Mouse (Mus musculus): ENCODE results near the gene Ank2. TPM values are rescaled to one million over a fixed set of nuclear protein-coding genes. Genes with fewer than 3 reads are reported as not detected.
"Not testable (repeated sequence)": the region's sequence is repeated elsewhere in the genome, so short reads cannot be mapped to it uniquely, and the experiment has no call there.

Ank2 gene
- total and polyA plus RNA-seq, 2 experiments: 1.2 to 5.6 TPM

DNA sequence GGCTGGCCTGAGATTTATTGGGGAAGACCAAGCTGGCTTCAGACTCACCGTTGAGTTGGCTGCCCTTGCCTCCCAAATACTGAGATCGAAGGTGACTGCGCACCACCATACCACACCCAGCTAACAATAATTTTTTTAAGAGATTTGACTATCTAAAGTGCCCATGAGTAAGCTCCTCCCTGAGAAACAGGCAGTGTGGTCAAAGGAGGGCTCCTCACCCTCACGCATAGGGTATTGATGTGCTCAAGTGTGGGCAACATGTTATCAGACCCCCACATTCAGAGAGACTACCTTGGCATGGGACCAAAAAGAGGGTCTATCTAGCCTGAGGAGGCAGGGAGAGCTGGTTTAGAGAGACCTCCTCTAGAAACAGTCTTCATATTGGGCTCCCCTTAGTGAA is 92.3 kb downstream of the Ank2 start:
- TF ChIP-seq POLR2A (IDR thresholded peaks at IDR 0.05; ENCODE audit: extremely low read depth, insufficient read depth, low read length) (no peak), CTCF (IDR thresholded peaks at IDR 0.05; ENCODE audit: low read depth, low read length) (no peak)
- H3K27me3 ChIP-seq (ENCODE audit: control insufficient read depth, insufficient read depth, low read length): no peaks in the 10 kb centered on the region
- 97% methylated on average over 4 of the region's 4 CpGs for WGBS

DNA sequence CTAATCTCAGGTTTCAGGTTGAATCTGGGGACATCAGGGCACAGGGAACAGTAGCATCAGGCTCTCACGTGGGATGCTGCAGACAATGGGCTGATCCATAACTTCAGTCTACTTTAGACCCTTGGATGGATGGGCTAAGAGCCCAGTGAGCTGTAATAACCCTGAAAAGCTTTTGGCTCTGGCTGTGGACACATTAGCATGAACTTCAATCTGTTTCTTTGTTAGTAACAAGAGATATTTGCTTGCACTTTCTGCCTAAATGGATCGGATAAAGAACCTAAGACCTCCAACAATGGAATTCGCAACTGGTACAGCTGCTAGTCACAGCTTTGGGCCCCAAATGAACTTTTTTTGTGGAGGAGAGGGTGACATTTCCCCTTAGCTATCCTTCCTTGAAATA is 94.8 kb downstream of the Ank2 start:
- H3K4me1 ChIP-seq (ENCODE audit: control insufficient read depth, insufficient read depth, low read length): no peaks in the 10 kb centered on the region
- no peaks in the 10 kb centered on the region for H3K27me3 ChIP-seq (ENCODE audit: control insufficient read depth, insufficient read depth, low read length)
- TF ChIP-seq POLR2A (IDR thresholded peaks at IDR 0.05; ENCODE audit: extremely low read depth, insufficient read depth, low read length) (no peak), CTCF (IDR thresholded peaks at IDR 0.05; ENCODE audit: low read depth, low read length) (no peak)
- H3K79me2 ChIP-seq (ENCODE audit: control insufficient read depth, insufficient read depth, low read length): no peaks in the 10 kb centered on the region
- H3K36me3 ChIP-seq (ENCODE audit: control insufficient read depth, insufficient read depth, low read length): no peaks in the 10 kb centered on the region
- no peak for DNase-seq (ENCODE audit: extremely low read depth, low read depth, low spot score)
- no peak overlapping the region for H3K9ac ChIP-seq (ENCODE audit: low read depth, low read length)
- WGBS: 61% methylated on average over 3 of the region's 3 CpGs
- H3K4me3 ChIP-seq (ENCODE audit: insufficient read depth, low read depth, low read length): no peak overlapping the region
- no peak overlapping the region for H3K27ac ChIP-seq (replicated peaks; ENCODE audit: insufficient read depth, low read depth, low read length)

More for the DNA sequence above, 92.3 kb downstream of the Ank2 start:
- no peaks in the 10 kb centered on the region for H3K79me2 ChIP-seq (ENCODE audit: control insufficient read depth, insufficient read depth, low read length)
- no peak overlapping the region for H3K27ac ChIP-seq (replicated peaks; ENCODE audit: insufficient read depth, low read depth, low read length)
- H3K4me3 ChIP-seq (ENCODE audit: insufficient read depth, low read depth, low read length): no peak overlapping the region
- H3K4me1 ChIP-seq (ENCODE audit: control insufficient read depth, insufficient read depth, low read length): no peaks in the 10 kb centered on the region
- no peak for DNase-seq (ENCODE audit: extremely low read depth, low read depth, low spot score)
- H3K36me3 ChIP-seq (ENCODE audit: control insufficient read depth, insufficient read depth, low read length): no peaks in the 10 kb centered on the region
- no peak overlapping the region for H3K9ac ChIP-seq (ENCODE audit: low read depth, low read length)

DNA sequence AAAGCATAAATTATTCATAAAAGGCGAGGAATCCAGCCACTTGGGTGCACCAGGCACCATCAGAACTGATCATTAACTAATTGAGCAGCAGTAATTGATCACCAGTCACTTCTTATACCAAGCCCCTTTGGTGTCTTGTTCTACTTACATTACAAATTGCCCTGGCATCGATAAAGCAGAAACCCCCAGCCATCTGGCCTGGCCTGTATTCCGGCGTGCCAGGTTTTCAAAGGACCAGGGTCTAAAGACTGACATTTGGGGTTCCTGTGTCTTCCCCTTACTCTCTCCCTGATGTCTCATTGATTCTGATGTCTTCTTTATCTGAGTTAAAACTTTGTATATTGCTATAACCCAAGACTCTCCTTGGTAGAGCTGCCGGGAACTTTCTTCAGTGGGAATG is 98.2 kb downstream of the Ank2 start:
- H3K27me3 ChIP-seq (ENCODE audit: control insufficient read depth, insufficient read depth, low read length): no peaks in the 10 kb centered on the region
- TF ChIP-seq POLR2A (IDR thresholded peaks at IDR 0.05; ENCODE audit: extremely low read depth, insufficient read depth, low read length): no peak
- TF ChIP-seq CTCF (IDR thresholded peaks at IDR 0.05; ENCODE audit: low read depth, low read length): no peak
- WGBS: 95% methylated on average over 5 of the region's 5 CpGs

DNA sequence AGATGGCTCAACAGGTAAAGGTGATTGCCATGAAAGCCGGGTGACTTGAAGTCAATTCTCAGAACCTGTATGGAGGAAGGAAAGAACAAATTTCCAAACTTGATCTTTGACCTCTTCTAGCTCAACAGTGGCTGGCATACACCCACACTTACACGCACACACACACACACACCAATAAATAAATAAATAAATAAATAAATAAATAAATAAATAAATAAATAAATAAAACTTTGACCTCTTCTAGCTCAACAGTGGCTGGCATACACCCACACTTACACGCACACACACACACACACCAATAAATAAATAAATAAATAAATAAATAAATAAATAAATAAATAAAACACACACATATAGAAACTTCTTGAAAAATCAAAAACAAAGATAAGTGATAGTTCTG is 98.7 kb downstream of the Ank2 start:
- H3K9ac ChIP-seq (ENCODE audit: low read depth, low read length); H3K36me3 ChIP-seq (ENCODE audit: control insufficient read depth, insufficient read depth, low read length); H3K27ac ChIP-seq (replicated peaks; ENCODE audit: insufficient read depth, low read depth, low read length); H3K4me3 ChIP-seq (ENCODE audit: insufficient read depth, low read depth, low read length); H3K27me3 ChIP-seq (ENCODE audit: control insufficient read depth, insufficient read depth, low read length); H3K4me1 ChIP-seq (ENCODE audit: control insufficient read depth, insufficient read depth, low read length); H3K79me2 ChIP-seq (ENCODE audit: control insufficient read depth, insufficient read depth, low read length); DNase-seq (ENCODE audit: extremely low read depth, low read depth, low spot score): not testable (repeated sequence)
- 70% methylated on average over 3 of the region's 3 CpGs for WGBS

More for the DNA sequence above, 98.2 kb downstream of the Ank2 start:
- DNase-seq (ENCODE audit: extremely low read depth, low read depth, low spot score): no peak
- H3K36me3 ChIP-seq (ENCODE audit: control insufficient read depth, insufficient read depth, low read length): no peaks in the 10 kb centered on the region
- no peak overlapping the region for H3K9ac ChIP-seq (ENCODE audit: low read depth, low read length)
- no peaks in the 10 kb centered on the region for H3K4me1 ChIP-seq (ENCODE audit: control insufficient read depth, insufficient read depth, low read length)
- H3K4me3 ChIP-seq (ENCODE audit: insufficient read depth, low read depth, low read length): no peak overlapping the region
- H3K27ac ChIP-seq (replicated peaks; ENCODE audit: insufficient read depth, low read depth, low read length): no peak overlapping the region
- no peaks in the 10 kb centered on the region for H3K79me2 ChIP-seq (ENCODE audit: control insufficient read depth, insufficient read depth, low read length)

DNA sequence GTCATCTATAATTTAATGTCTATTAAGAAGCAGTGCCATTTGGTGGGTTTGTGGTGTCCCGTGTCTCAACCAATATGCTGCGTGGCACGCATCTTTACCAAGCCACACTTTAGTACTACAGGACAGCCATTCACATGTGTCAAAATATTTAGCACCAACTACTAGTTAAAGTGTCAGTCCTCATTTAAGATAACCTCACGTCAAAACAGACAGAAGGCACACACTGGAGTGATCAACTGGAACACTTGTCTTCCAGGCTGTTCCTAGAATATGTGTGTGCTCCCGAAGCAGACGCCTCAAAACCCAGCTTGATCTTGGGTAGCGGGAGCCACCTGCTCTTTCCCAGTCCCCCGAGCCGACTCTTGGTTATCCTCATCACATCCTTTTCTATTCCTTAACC is 101.4 kb downstream of the Ank2 start:
- H3K4me1 ChIP-seq (ENCODE audit: control insufficient read depth, insufficient read depth, low read length): no peaks in the 10 kb centered on the region
- 94% methylated on average over 9 of the region's 9 CpGs for WGBS

DNA sequence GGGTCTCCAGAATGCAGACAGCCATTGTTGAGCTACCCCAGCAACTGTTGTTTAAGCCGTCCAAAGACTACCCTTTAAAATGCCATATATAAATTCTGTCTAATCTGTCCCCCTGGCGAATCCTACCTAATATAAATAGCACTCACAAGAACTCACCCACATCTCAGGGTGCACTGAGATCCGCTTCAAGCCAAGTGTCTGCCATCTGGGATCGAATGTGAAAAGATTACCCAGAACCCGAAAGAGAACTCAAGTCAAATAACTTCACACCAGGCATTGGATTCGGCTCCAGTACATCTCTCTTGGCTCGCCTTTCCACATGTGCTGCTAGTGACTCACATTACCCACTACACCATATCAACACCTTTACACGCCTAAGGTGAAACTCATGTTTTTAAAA is 103.9 kb downstream of the Ank2 start:
- DNase-seq (ENCODE audit: extremely low read depth, low read depth, low spot score): no peak
- Histone ChIP-seq H3K4me1 (ENCODE audit: control insufficient read depth, insufficient read depth, low read length) (no peaks in the 10 kb centered on the region), H3K36me3 (ENCODE audit: control insufficient read depth, insufficient read depth, low read length) (no peaks in the 10 kb centered on the region), H3K79me2 (ENCODE audit: control insufficient read depth, insufficient read depth, low read length) (no peaks in the 10 kb centered on the region), H3K27ac (replicated peaks; ENCODE audit: insufficient read depth, low read depth, low read length) (no peak overlapping the region), H3K4me3 (ENCODE audit: insufficient read depth, low read depth, low read length) (no peak overlapping the region), H3K9ac (ENCODE audit: low read depth, low read length) (no peak overlapping the region), H3K27me3 (ENCODE audit: control insufficient read depth, insufficient read depth, low read length) (no peaks in the 10 kb centered on the region)
- 89% methylated on average over 8 of the region's 8 CpGs for WGBS
- TF ChIP-seq CTCF (IDR thresholded peaks at IDR 0.05; ENCODE audit: low read depth, low read length) (no peak), POLR2A (IDR thresholded peaks at IDR 0.05; ENCODE audit: extremely low read depth, insufficient read depth, low read length) (no peak)

More for the DNA sequence above, 101.4 kb downstream of the Ank2 start:
- TF ChIP-seq CTCF (IDR thresholded peaks at IDR 0.05; ENCODE audit: low read depth, low read length) (no peak), POLR2A (IDR thresholded peaks at IDR 0.05; ENCODE audit: extremely low read depth, insufficient read depth, low read length) (no peak)
- Histone ChIP-seq H3K36me3 (ENCODE audit: control insufficient read depth, insufficient read depth, low read length) (no peaks in the 10 kb centered on the region), H3K27ac (replicated peaks; ENCODE audit: insufficient read depth, low read depth, low read length) (no peak overlapping the region), H3K9ac (ENCODE audit: low read depth, low read length) (no peak overlapping the region), H3K79me2 (ENCODE audit: control insufficient read depth, insufficient read depth, low read length) (no peaks in the 10 kb centered on the region), H3K4me3 (ENCODE audit: insufficient read depth, low read depth, low read length) (no peak overlapping the region), H3K27me3 (ENCODE audit: control insufficient read depth, insufficient read depth, low read length) (no peaks in the 10 kb centered on the region)
- no peak for DNase-seq (ENCODE audit: extremely low read depth, low read depth, low spot score)

Data from liver, adult 2 months (tissue).